In genomic region chr10:91141564-91141963, GRCm38 (mm10) we compare ENCODE assay signal across 8 mouse cellular contexts. TPM values are rescaled to one million over a fixed set of nuclear protein-coding genes. Genes with fewer than 3 reads are reported as not detected.
DNase-seq lines count a peak whose midpoint lies in the region; ATAC-seq and TF ChIP-seq lines count a peak whose summit lies in the region.

No protein-coding gene starts in this region.

- ATAC-seq in embryonic facial prominence, embryonic 11.5 days (replicated peaks; ENCODE audit: insufficient number of reproducible peaks, low FRiP score, low TSS enrichment, low read depth), result no peak
- no peak for ATAC-seq in midbrain, embryonic 11.5 days (ENCODE audit: low FRiP score)
- ATAC-seq in midbrain, embryonic 16.5 days, result no peak
- ATAC-seq in hindbrain, postnatal 0 days, result peak; percentile 72
- ATAC-seq in heart, embryonic 12.5 days (ENCODE audit: insufficient number of reproducible peaks, low FRiP score), result no peak

- no peaks in the 10 kb centered on the region for H3K27me3 ChIP-seq in embryonic facial prominence, embryonic 11.5 days (ENCODE audit: control insufficient read depth, insufficient read depth, low read length)
- H3K27me3 ChIP-seq in embryonic facial prominence, embryonic 10.5 days (replicated peaks; ENCODE audit: low read depth, poor library complexity, severe bottlenecking), result no peaks in the 10 kb centered on the region
- no peaks in the 10 kb centered on the region for H3K27me3 ChIP-seq in midbrain, embryonic 11.5 days (ENCODE audit: control insufficient read depth, insufficient read depth, low read length)
- H3K27me3 ChIP-seq in midbrain, embryonic 16.5 days (ENCODE audit: control insufficient read depth, insufficient read depth, low read depth, low read length), result no peaks in the 10 kb centered on the region
- no peaks in the 10 kb centered on the region for H3K27me3 ChIP-seq in hindbrain, postnatal 0 days (ENCODE audit: insufficient read depth, low read length)
- no peaks in the 10 kb centered on the region for H3K27me3 ChIP-seq in heart, embryonic 12.5 days (replicated peaks)

- no peaks in the 10 kb centered on the region for H3K9me3 ChIP-seq in embryonic facial prominence, embryonic 11.5 days (replicated peaks; ENCODE audit: control insufficient read depth, low read length)
- H3K9me3 ChIP-seq in embryonic facial prominence, embryonic 10.5 days, result no peaks in the 10 kb centered on the region
- H3K9me3 ChIP-seq in midbrain, embryonic 11.5 days (ENCODE audit: control insufficient read depth, low read length), result no peaks in the 10 kb centered on the region
- no peaks in the 10 kb centered on the region for H3K9me3 ChIP-seq in midbrain, embryonic 16.5 days (replicated peaks; ENCODE audit: control insufficient read depth, low read length, poor library complexity, severe bottlenecking)
- H3K9me3 ChIP-seq in hindbrain, postnatal 0 days (ENCODE audit: low read length), result no peaks in the 10 kb centered on the region
- no peaks in the 10 kb centered on the region for H3K9me3 ChIP-seq in heart, embryonic 12.5 days (replicated peaks)

- H3K9ac ChIP-seq in embryonic facial prominence, embryonic 11.5 days (replicated peaks; ENCODE audit: low read length), result no peak overlapping the region
- H3K9ac ChIP-seq in midbrain, embryonic 11.5 days (ENCODE audit: low read length), result no peak overlapping the region
- H3K9ac ChIP-seq in midbrain, embryonic 16.5 days (ENCODE audit: low read depth, low read length), result no peak overlapping the region
- H3K9ac ChIP-seq in hindbrain, postnatal 0 days (replicated peaks; ENCODE audit: low read length), result no peak overlapping the region
- H3K9ac ChIP-seq in heart, embryonic 12.5 days, result no peak overlapping the region

- H3K27ac ChIP-seq in embryonic facial prominence, embryonic 11.5 days (replicated peaks; ENCODE audit: low read depth, low read length), result no peak overlapping the region
- no peak overlapping the region for H3K27ac ChIP-seq in embryonic facial prominence, embryonic 10.5 days (replicated peaks)
- no peak overlapping the region for H3K27ac ChIP-seq in midbrain, embryonic 11.5 days (ENCODE audit: low read depth, low read length)
- H3K27ac ChIP-seq in midbrain, embryonic 16.5 days (ENCODE audit: low read length), result no peak overlapping the region
- H3K27ac ChIP-seq in hindbrain, postnatal 0 days, result no peak overlapping the region
- no peak overlapping the region for H3K27ac ChIP-seq in heart, embryonic 12.5 days (ENCODE audit: poor library complexity, severe bottlenecking)

- DNase-seq in embryonic facial prominence, embryonic 11.5 days (ENCODE audit: low spot score), result peak; percentile 78
- no peak for DNase-seq in embryonic facial prominence, embryonic 10.5 days (ENCODE audit: low spot score)
- peak; percentile 91 for DNase-seq in midbrain, embryonic 11.5 days (ENCODE audit: low spot score, missing footprints)
- DNase-seq in hindbrain, postnatal 0 days (ENCODE audit: low spot score), result peak; percentile 75
- DNase-seq in retina, embryonic 14.5 days (ENCODE audit: low spot score), result peak; percentile 79
- DNase-seq in cerebellum, postnatal 36 days, result no peak

- H3K4me2 ChIP-seq in embryonic facial prominence, embryonic 11.5 days (ENCODE audit: low read depth, low read length), result no peak overlapping the region
- no peak overlapping the region for H3K4me2 ChIP-seq in midbrain, embryonic 11.5 days
- no peak overlapping the region for H3K4me2 ChIP-seq in midbrain, embryonic 16.5 days (ENCODE audit: low read length)
- H3K4me2 ChIP-seq in hindbrain, postnatal 0 days (ENCODE audit: low read depth, low read length), result no peak overlapping the region
- H3K4me2 ChIP-seq in heart, embryonic 12.5 days, result no peak overlapping the region

- peak; percentile 79 for TF ChIP-seq CTCF in hindbrain, postnatal 0 days (IDR thresholded peaks at IDR 0.05; ENCODE audit: low read depth)

- no peaks in the 10 kb centered on the region for H3K4me1 ChIP-seq in embryonic facial prominence, embryonic 11.5 days (ENCODE audit: control insufficient read depth, insufficient read depth, low read length)
- no peaks in the 10 kb centered on the region for H3K4me1 ChIP-seq in embryonic facial prominence, embryonic 10.5 days
- H3K4me1 ChIP-seq in midbrain, embryonic 11.5 days (ENCODE audit: control insufficient read depth, insufficient read depth, low read length), result 0 out of 2 replicates have a peak, but pooled peaks cover 3% of the 10 kb centered on the region
- H3K4me1 ChIP-seq in midbrain, embryonic 16.5 days (ENCODE audit: control insufficient read depth, insufficient read depth, low read length), result no peaks in the 10 kb centered on the region
- H3K4me1 ChIP-seq in hindbrain, postnatal 0 days (ENCODE audit: insufficient read depth, low read length), result no peaks in the 10 kb centered on the region
- peaks cover 14% of the 10 kb centered on the region for H3K4me1 ChIP-seq in heart, embryonic 12.5 days (replicated peaks)

- no peak overlapping the region for H3K4me3 ChIP-seq in embryonic facial prominence, embryonic 11.5 days (ENCODE audit: low read depth, low read length)
- H3K4me3 ChIP-seq in embryonic facial prominence, embryonic 10.5 days, result no peak overlapping the region
- no peak overlapping the region for H3K4me3 ChIP-seq in midbrain, embryonic 11.5 days (ENCODE audit: low read depth, low read length)
- no peak overlapping the region for H3K4me3 ChIP-seq in midbrain, embryonic 16.5 days (ENCODE audit: low read depth, low read length)
- no peak overlapping the region for H3K4me3 ChIP-seq in hindbrain, postnatal 0 days (ENCODE audit: low read length)
- no peak overlapping the region for H3K4me3 ChIP-seq in heart, embryonic 12.5 days

- WGBS in embryonic facial prominence, embryonic 11.5 days, result 43% methylated on average over 2 of the region's 2 CpGs
- 52% methylated on average over 2 of the region's 2 CpGs for WGBS in embryonic facial prominence, embryonic 10.5 days
- 45% methylated on average over 2 of the region's 2 CpGs for WGBS in midbrain, embryonic 11.5 days
- WGBS in midbrain, embryonic 16.5 days, result 35% methylated on average over 2 of the region's 2 CpGs
- 37% methylated on average over 2 of the region's 2 CpGs for WGBS in hindbrain, postnatal 0 days
- 27% methylated on average over 2 of the region's 2 CpGs for WGBS in heart, embryonic 12.5 days

- peaks cover 2% of the 10 kb centered on the region; the same call in 1 of the 2 replicates for H3K36me3 ChIP-seq in embryonic facial prominence, embryonic 11.5 days (replicated peaks; ENCODE audit: control insufficient read depth, insufficient read depth, low read depth, low read length)
- peaks cover 24% of the 10 kb centered on the region for H3K36me3 ChIP-seq in embryonic facial prominence, embryonic 10.5 days (replicated peaks)
- H3K36me3 ChIP-seq in midbrain, embryonic 11.5 days (ENCODE audit: control insufficient read depth, insufficient read depth, low read length), result peaks cover 4% of the 10 kb centered on the region
- peaks cover 2% of the 10 kb centered on the region; the same call in 1 of the 2 replicates for H3K36me3 ChIP-seq in midbrain, embryonic 16.5 days (ENCODE audit: control insufficient read depth, insufficient read depth, low read length)
- H3K36me3 ChIP-seq in hindbrain, postnatal 0 days (ENCODE audit: insufficient read depth, low read length), result peaks cover 6% of the 10 kb centered on the region; the same call in 1 of the 2 replicates
- peaks cover 17% of the 10 kb centered on the region for H3K36me3 ChIP-seq in heart, embryonic 12.5 days

RNA-seq across cellular contexts. Expression of gene Slc25a3, which starts 17.7 kb away (rescaled TPM):
- 421 and 443 TPM in 2 replicates for polyA plus RNA-seq in embryonic facial prominence, embryonic 11.5 days (2014; fragmentation: Nextera tagmentation; extraction: Ambion mirVana)
- polyA plus RNA-seq in embryonic facial prominence, embryonic 10.5 days (2016; fragmentation: Nextera tagmentation; extraction: Ambion mirVana), result 397 and 400 TPM in 2 replicates
- polyA plus RNA-seq in midbrain, embryonic 11.5 days (2014; fragmentation: Nextera tagmentation; extraction: Ambion mirVana), result 391 and 404 TPM in 2 replicates
- 523 and 571 TPM in 2 replicates for polyA plus RNA-seq in midbrain, embryonic 16.5 days (2015; fragmentation: Nextera tagmentation; extraction: Ambion mirVana)
- total RNA-seq in hindbrain, postnatal 0 days (2014; rRNA removed), result 445 and 451 TPM in 2 replicates
- 718 and 736 TPM in 2 replicates for polyA plus RNA-seq in hindbrain, postnatal 0 days (2015; fragmentation: Nextera tagmentation; extraction: Ambion mirVana)
- 782 and 785 TPM in 2 replicates for polyA plus RNA-seq in heart, embryonic 12.5 days (2016; fragmentation: Nextera tagmentation; extraction: Ambion mirVana)

RNA-seq across cellular contexts. Expression of gene Tmpo, which starts 39.6 kb away (rescaled TPM):
- polyA plus RNA-seq in embryonic facial prominence, embryonic 11.5 days (2014; fragmentation: Nextera tagmentation; extraction: Ambion mirVana), result 343 and 401 TPM in 2 replicates
- polyA plus RNA-seq in embryonic facial prominence, embryonic 10.5 days (2016; fragmentation: Nextera tagmentation; extraction: Ambion mirVana), result 260 and 265 TPM in 2 replicates
- 339 and 388 TPM in 2 replicates for polyA plus RNA-seq in midbrain, embryonic 11.5 days (2014; fragmentation: Nextera tagmentation; extraction: Ambion mirVana)
- 82.8 and 100 TPM in 2 replicates for polyA plus RNA-seq in midbrain, embryonic 16.5 days (2015; fragmentation: Nextera tagmentation; extraction: Ambion mirVana)
- total RNA-seq in hindbrain, postnatal 0 days (2014; rRNA removed), result 102 and 110 TPM in 2 replicates
- 66.9 and 72.1 TPM in 2 replicates for polyA plus RNA-seq in hindbrain, postnatal 0 days (2015; fragmentation: Nextera tagmentation; extraction: Ambion mirVana)
- 203 and 212 TPM in 2 replicates for polyA plus RNA-seq in heart, embryonic 12.5 days (2016; fragmentation: Nextera tagmentation; extraction: Ambion mirVana)

RNA-seq across cellular contexts. Expression of gene Ikbip, which starts 58.8 kb away (rescaled TPM):
- polyA plus RNA-seq in embryonic facial prominence, embryonic 11.5 days (2014; fragmentation: Nextera tagmentation; extraction: Ambion mirVana), result 29.4 and 31.1 TPM in 2 replicates
- polyA plus RNA-seq in embryonic facial prominence, embryonic 10.5 days (2016; fragmentation: Nextera tagmentation; extraction: Ambion mirVana), result 21.0 and 22.9 TPM in 2 replicates
- polyA plus RNA-seq in midbrain, embryonic 11.5 days (2014; fragmentation: Nextera tagmentation; extraction: Ambion mirVana), result 20.1 and 26.0 TPM in 2 replicates
- 17.7 and 18.6 TPM in 2 replicates for polyA plus RNA-seq in midbrain, embryonic 16.5 days (2015; fragmentation: Nextera tagmentation; extraction: Ambion mirVana)
- total RNA-seq in hindbrain, postnatal 0 days (2014; rRNA removed), result 10.5 and 11.3 TPM in 2 replicates
- polyA plus RNA-seq in hindbrain, postnatal 0 days (2015; fragmentation: Nextera tagmentation; extraction: Ambion mirVana), result 16.6 and 21.5 TPM in 2 replicates
- 46.7 and 49.6 TPM in 2 replicates for polyA plus RNA-seq in heart, embryonic 12.5 days (2016; fragmentation: Nextera tagmentation; extraction: Ambion mirVana)

RNA-seq across cellular contexts. Expression of gene Apaf1, which starts 59.0 kb away (rescaled TPM):
- polyA plus RNA-seq in embryonic facial prominence, embryonic 11.5 days (2014; fragmentation: Nextera tagmentation; extraction: Ambion mirVana), result 26.2 and 32.1 TPM in 2 replicates
- 22.9 and 26.8 TPM in 2 replicates for polyA plus RNA-seq in embryonic facial prominence, embryonic 10.5 days (2016; fragmentation: Nextera tagmentation; extraction: Ambion mirVana)
- 23.9 and 28.1 TPM in 2 replicates for polyA plus RNA-seq in midbrain, embryonic 11.5 days (2014; fragmentation: Nextera tagmentation; extraction: Ambion mirVana)
- 18.9 and 21.2 TPM in 2 replicates for polyA plus RNA-seq in midbrain, embryonic 16.5 days (2015; fragmentation: Nextera tagmentation; extraction: Ambion mirVana)
- total RNA-seq in hindbrain, postnatal 0 days (2014; rRNA removed), result 32.1 and 38.9 TPM in 2 replicates
- 11.0 and 13.8 TPM in 2 replicates for polyA plus RNA-seq in hindbrain, postnatal 0 days (2015; fragmentation: Nextera tagmentation; extraction: Ambion mirVana)
- polyA plus RNA-seq in heart, embryonic 12.5 days (2016; fragmentation: Nextera tagmentation; extraction: Ambion mirVana), result 22.0 and 23.1 TPM in 2 replicates

Comparison
In these comparisons a context has a peak if more than half of its experiments do, and no peak if none do; other contexts are left out.
1. DNase-seq: peak in embryonic facial prominence, embryonic 11.5 days (single experiment), midbrain, embryonic 11.5 days (single experiment), hindbrain, postnatal 0 days (single experiment) and retina, embryonic 14.5 days (single experiment); none in embryonic facial prominence, embryonic 10.5 days (single experiment) and cerebellum, postnatal 36 days (0 of 2).